Mouse (Mus musculus) embryonic stem cell, embryonic (primary cell): ENCODE results near the gene Palld.

Experiments used
- CTCF ChIA-PET, 4 experiments: fragments of 300-600 bp in 2 of 4; fragments of 350-600 bp in 2 of 4; sonication (Branson Sonifier 250); formaldehyde crosslinking; loops; one replicate each; lab custom pipeline; 2022; ENCODE audit warnings: inconsistent platforms in 2 of 4; lab: Charles Lee
- POLR2A ChIA-PET, 4 experiments: fragments of 300-600 bp in 2 of 4; fragments of 350-600 bp in 2 of 4; sonication (Branson Sonifier 250); formaldehyde crosslinking; loops; one replicate each; lab custom pipeline; 2022; ENCODE audit warnings: antibody characterized with exemption in 4 of 4, inconsistent platforms in 1 of 4; lab: Charles Lee

Gene Palld

GRCm38 (mm10) chr8:61606795-61607462 is 295.6 kb downstream of the Palld start:
- CTCF ChIA-PET = interaction anchor here in 1 of 4 experiments (0.7 kb wide), 1 partner anchor 61 kb away, joined by 3 read pairs; no protein-coding TSS in a partner anchor
- POLR2A ChIA-PET = interaction anchor here in 3 of 4 experiments (0.6 to 1.6 kb wide), 6 partner anchors 16 to 706 kb away, joined by 3 to 5 read pairs (median 4); no protein-coding TSS in a partner anchor

GRCm38 (mm10) chr8:61604871-61605270 is 297.6 kb downstream of the Palld start:
- CTCF ChIA-PET = interaction anchor here in 1 of 4 experiments (0.6 to 1.0 kb wide), 2 partner anchors 25 to 65 kb away, joined by 7 to 20 read pairs; no protein-coding TSS in a partner anchor
- POLR2A ChIA-PET = interaction anchor here in 1 of 4 experiments (1.2 kb wide), 1 partner anchor 9 kb away, joined by 4 read pairs; no protein-coding TSS in a partner anchor

GRCm38 (mm10) chr8:61596889-61597288 is 305.6 kb downstream of the Palld start:
- CTCF ChIA-PET = no interaction called here
- POLR2A ChIA-PET = interaction anchor here in 1 of 4 experiments (0.6 kb wide), 1 partner anchor 47 kb away, joined by 3 read pairs; no protein-coding TSS in a partner anchor

- ChIA-PET POLR2A (interaction anchor here (0.7 to 2.7 kb wide), 24 partner anchors 10 to 599 kb away, joined by 3 to 27 read pairs (median 4); no protein-coding TSS in a partner anchor), CTCF (interaction anchor here in 1 of 4 experiments (1.4 kb wide), 1 partner anchor 41 kb away, joined by 5 read pairs; no protein-coding TSS in a partner anchor)
These were observed 311.0 kb downstream of the Palld start for GRCm38 (mm10) chr8:61591446-61591845.

GRCm38 (mm10) chr8:61590551-61591431 is 311.7 kb downstream of the Palld start:
- POLR2A ChIA-PET = interaction anchor here (0.5 to 2.7 kb wide), 29 partner anchors 10 to 598 kb away, joined by 3 to 27 read pairs (median 4); no protein-coding TSS in a partner anchor
- CTCF ChIA-PET = interaction anchor here in 2 of 4 experiments (0.6 to 1.4 kb wide), 2 partner anchors 40 to 206 kb away, joined by 4 to 5 read pairs; no protein-coding TSS in a partner anchor

- POLR2A ChIA-PET = interaction anchor here in 3 of 4 experiments (0.9 to 2.7 kb wide), 15 partner anchors 9 to 61 kb away, joined by 3 to 27 read pairs (median 4); no protein-coding TSS in a partner anchor
- CTCF ChIA-PET = interaction anchor here in 1 of 4 experiments (1.4 kb wide), 1 partner anchor 40 kb away, joined by 5 read pairs; no protein-coding TSS in a partner anchor
These were observed 312.5 kb downstream of the Palld start for GRCm38 (mm10) chr8:61589972-61590391.

- ChIA-PET CTCF (no interaction called here), POLR2A (interaction anchor here in 1 of 4 experiments (0.6 kb wide), 1 partner anchor 39 kb away, joined by 3 read pairs; no protein-coding TSS in a partner anchor)
These were observed 314.2 kb downstream of the Palld start for GRCm38 (mm10) chr8:61588336-61588735.

- CTCF ChIA-PET = no interaction called here
- POLR2A ChIA-PET = no interaction called here
These were observed 314.8 kb downstream of the Palld start for GRCm38 (mm10) chr8:61587731-61588130.

- ChIA-PET CTCF (no interaction called here), POLR2A (no interaction called here)
These were observed 316.0 kb downstream of the Palld start for GRCm38 (mm10) chr8:61586529-61586928.

GRCm38 (mm10) chr8:61585746-61586145 is 316.7 kb downstream of the Palld start:
- ChIA-PET CTCF (interaction anchor here in 1 of 4 experiments (0.5 kb wide), 1 partner anchor 45 kb away, joined by 3 read pairs; no protein-coding TSS in a partner anchor), POLR2A (no interaction called here)

GRCm38 (mm10) chr8:61584714-61585383 is 317.6 kb downstream of the Palld start:
- POLR2A ChIA-PET = interaction anchor here in 2 of 4 experiments (0.7 to 1.7 kb wide), 5 partner anchors 11 to 35 kb away, joined by 3 to 4 read pairs (median 3); no protein-coding TSS in a partner anchor

GRCm38 (mm10) chr8:61582547-61582946 is 319.9 kb downstream of the Palld start:
- CTCF ChIA-PET = interaction anchor here in 2 of 4 experiments (0.5 to 0.6 kb wide), 2 partner anchors 42 to 293 kb away, joined by 4 to 5 read pairs; no protein-coding TSS in a partner anchor

More at GRCm38 (mm10) chr8:61584714-61585383, 317.6 kb downstream of the Palld start:
- CTCF ChIA-PET = interaction anchor here in 2 of 4 experiments (0.5 to 1.2 kb wide), 3 partner anchors 63 to 291 kb away, joined by 3 to 7 read pairs (median 3); no protein-coding TSS in a partner anchor

GRCm38 (mm10) chr8:61581259-61581658 is 321.2 kb downstream of the Palld start:
- ChIA-PET CTCF (interaction anchor here in 1 of 4 experiments (0.6 kb wide), 1 partner anchor 41 kb away, joined by 9 read pairs; no protein-coding TSS in a partner anchor), POLR2A (interaction anchor here in 2 of 4 experiments (1.0 to 1.8 kb wide), 3 partner anchors 9 to 12 kb away, joined by 3 to 7 read pairs (median 3); no protein-coding TSS in a partner anchor)

More at GRCm38 (mm10) chr8:61582547-61582946, 319.9 kb downstream of the Palld start:
- POLR2A ChIA-PET = interaction anchor here in 1 of 4 experiments (1.6 kb wide), 1 partner anchor 11 kb away, joined by 3 read pairs; no protein-coding TSS in a partner anchor

GRCm38 (mm10) chr8:61579831-61580230 is 322.7 kb downstream of the Palld start:
- POLR2A ChIA-PET = no interaction called here
- CTCF ChIA-PET = no interaction called here

- ChIA-PET CTCF (no interaction called here), POLR2A (interaction anchor here in 1 of 4 experiments (1.2 kb wide), 1 partner anchor 13 kb away, joined by 3 read pairs; no protein-coding TSS in a partner anchor)
These were observed 323.7 kb downstream of the Palld start for GRCm38 (mm10) chr8:61578754-61579153.

- ChIA-PET POLR2A (interaction anchor here in 3 of 4 experiments (0.6 to 3.5 kb wide), 9 partner anchors 8 to 303 kb away, joined by 3 to 27 read pairs (median 4); no protein-coding TSS in a partner anchor), CTCF (interaction anchor here in 3 of 4 experiments (0.6 to 2.0 kb wide), 5 partner anchors 25 to 1303 kb away, joined by 3 to 10 read pairs (median 5); no protein-coding TSS in a partner anchor)
These were observed 327.3 kb downstream of the Palld start for GRCm38 (mm10) chr8:61575096-61575653.
